Mouse (Mus musculus): ENCODE measurements at regions not wholly inside any gene's neighbourhood (a gene's known extent, or its start where the extent isn't known, plus 50 kb on each side); places are given as distances from the start of the nearest gene placed in this dataset.

DNA sequence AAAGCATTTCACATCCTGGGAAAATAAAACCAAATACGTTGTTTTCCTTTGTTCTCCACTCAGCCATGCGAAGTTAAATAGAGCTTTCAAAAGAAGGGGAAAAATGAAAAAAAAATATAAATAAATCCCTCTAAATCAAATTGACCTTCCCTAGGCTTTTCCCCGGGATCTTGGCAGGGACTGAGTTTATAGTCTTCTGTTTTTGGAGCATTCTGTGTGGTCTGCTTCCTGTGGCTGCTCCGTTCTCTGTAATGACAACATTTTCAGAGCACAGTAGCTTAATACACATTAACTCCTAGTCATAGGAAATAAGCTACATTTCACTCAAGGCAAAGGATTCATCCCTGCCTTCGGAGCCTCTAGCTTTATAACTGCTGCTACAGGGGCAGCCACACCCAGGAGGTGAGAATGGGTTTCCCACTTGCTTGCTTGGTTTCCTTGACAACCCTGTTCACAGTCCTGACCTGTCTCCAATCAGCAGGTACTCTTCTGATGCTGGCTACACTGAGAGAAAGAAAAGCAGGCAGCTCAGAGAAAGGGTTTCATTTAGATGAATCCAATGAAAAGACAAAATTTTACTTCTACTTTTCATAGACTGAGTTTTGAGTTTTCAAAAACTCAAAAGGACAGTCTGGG is 51.9 kb upstream of the Dkk2 start:
- TF ChIP-seq EP300 (IDR thresholded peaks at IDR 0.05; ENCODE audit: low read depth) = no peak
- no peak for TF ChIP-seq CTCF (IDR thresholded peaks at IDR 0.05; ENCODE audit: low read depth)

All from heart, postnatal 0 days (tissue).